8 mouse cellular contexts compared by ENCODE assay signal in the genomic region with DNA sequence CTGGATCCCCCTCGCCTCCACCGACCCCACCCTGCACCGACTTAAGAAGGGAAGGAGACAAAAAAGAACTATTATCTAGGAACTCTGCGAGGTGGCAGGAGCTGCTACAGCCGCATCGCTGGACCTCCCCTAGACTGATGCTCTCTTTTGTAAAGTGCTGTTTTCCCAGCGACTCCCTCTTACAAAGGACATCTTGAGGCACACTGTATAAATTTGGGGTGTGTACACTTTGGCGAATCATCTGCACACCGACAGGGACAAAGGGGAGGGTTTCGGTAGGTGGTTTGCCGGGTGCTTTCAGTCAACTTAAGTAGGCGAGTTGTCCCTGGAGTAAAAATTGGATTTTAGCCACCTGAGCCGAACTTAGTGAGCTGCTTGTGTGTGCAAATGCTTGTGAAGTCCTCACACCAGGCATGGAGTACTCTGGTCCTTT.
DNase-seq lines count a peak whose midpoint lies in the region; ATAC-seq and TF ChIP-seq lines count a peak whose summit lies in the region.

No protein-coding gene starts in this region.

- no peaks in the 10 kb centered on the region for H3K36me3 ChIP-seq in heart, embryonic 11.5 days (ENCODE audit: control insufficient read depth, insufficient read depth, low read length)
- H3K36me3 ChIP-seq in midbrain, embryonic 13.5 days = no peaks in the 10 kb centered on the region

- H3K27ac ChIP-seq in heart, embryonic 11.5 days (ENCODE audit: low read depth, low read length) = peak overlapping the region; percentile 62; the same call in 1 of the 2 replicates
- peak overlapping the region; percentile 97 for H3K27ac ChIP-seq in midbrain, embryonic 13.5 days

- no peak for ATAC-seq in heart, embryonic 11.5 days (replicated peaks; ENCODE audit: insufficient number of reproducible peaks, low FRiP score, low TSS enrichment)
- ATAC-seq in midbrain, embryonic 13.5 days = peak; percentile 76

- H3K9me3 ChIP-seq in heart, embryonic 11.5 days (replicated peaks; ENCODE audit: control insufficient read depth, low read length) = no peaks in the 10 kb centered on the region
- no peaks in the 10 kb centered on the region; the same call in 1 of the 2 replicates for H3K9me3 ChIP-seq in midbrain, embryonic 13.5 days

- WGBS in heart, embryonic 11.5 days (ENCODE audit: insufficient replicate concordance) = 14% methylated on average over 13 of the region's 13 CpGs
- 1% methylated on average over 13 of the region's 13 CpGs for WGBS in midbrain, embryonic 13.5 days

- H3K4me3 ChIP-seq in heart, embryonic 11.5 days (ENCODE audit: low read depth, low read length) = peak overlapping the region; percentile 45
- H3K4me3 ChIP-seq in midbrain, embryonic 13.5 days (replicated peaks) = peak overlapping the region; percentile 35

- DNase-seq in heart, adult 8-10 months (ENCODE audit: low spot score) = no peak
- peak; percentile 77 for DNase-seq in brain, embryonic 14.5 days (ENCODE audit: low read depth)
- DNase-seq in heart, postnatal 10 days = peak; percentile 7 to 28
- no peak for DNase-seq in cerebellum, postnatal 36 days
- no peak for DNase-seq in kidney, postnatal 36 days
- no peak for DNase-seq in adrenal gland, postnatal 36 days

- TF ChIP-seq POLR2A in brain, embryonic 14.5 days (IDR thresholded peaks at IDR 0.05; ENCODE audit: borderline replicate concordance, extremely low read depth, insufficient read depth, insufficient read length, poor library complexity, severe bottlenecking) = no peak; the same call in 1 of the 2 replicates

- peak overlapping the region; percentile 81 for H3K4me2 ChIP-seq in heart, embryonic 11.5 days
- peak overlapping the region; percentile 56 for H3K4me2 ChIP-seq in midbrain, embryonic 13.5 days (replicated peaks)

- H3K27me3 ChIP-seq in heart, embryonic 11.5 days (ENCODE audit: control insufficient read depth, insufficient read depth, low read length) = no peaks in the 10 kb centered on the region
- no peaks in the 10 kb centered on the region for H3K27me3 ChIP-seq in midbrain, embryonic 13.5 days

- peak overlapping the region; percentile 67 for H3K9ac ChIP-seq in heart, embryonic 11.5 days (ENCODE audit: low read depth, low read length)
- peak overlapping the region; percentile 59 for H3K9ac ChIP-seq in midbrain, embryonic 13.5 days (replicated peaks)

- H3K4me1 ChIP-seq in heart, embryonic 11.5 days (ENCODE audit: control insufficient read depth, insufficient read depth, low read length) = no peaks in the 10 kb centered on the region; the same call in 1 of the 2 replicates
- peaks cover 12% of the 10 kb centered on the region for H3K4me1 ChIP-seq in midbrain, embryonic 13.5 days (replicated peaks)

- intact Hi-C loops in heart, postnatal 10 days (cut with DNase I) = no loop called here

- no peak for TF ChIP-seq CTCF in brain, embryonic 14.5 days (IDR thresholded peaks at IDR 0.05; ENCODE audit: borderline replicate concordance, extremely low read depth, insufficient read depth, insufficient read length)

Comparison
In these comparisons a context has a peak if more than half of its experiments do, and no peak if none do; other contexts are left out.
1. DNase-seq: peak in brain, embryonic 14.5 days (single experiment) and heart, postnatal 10 days (2 of 2); none in heart, adult 8-10 months (single experiment), cerebellum, postnatal 36 days (0 of 2), kidney, postnatal 36 days (0 of 2) and adrenal gland, postnatal 36 days (0 of 2).